Mouse (Mus musculus) liver, embryonic 11.5 days (tissue): ENCODE data around the gene Sypl. TPM values are rescaled to one million over a fixed set of nuclear protein-coding genes. Genes with fewer than 3 reads are reported as not detected.

Experiments used
- ATAC-seq: fragments of 200-750 bp; cut with Nextera tagmentation; replicated peaks from 2 replicates; pipeline ENCODE4 v1.8.0; 2017; ENCODE audit warnings: moderate number of reproducible peaks, mild to moderate bottlenecking, moderate TSS enrichment, moderate library complexity; ENCODE audit not compliant: low FRiP score
- DNase-seq: peaks from one replicate; pipeline ENCODE4 v3.0.0-alpha.2; 2017; ENCODE audit warnings: low spot score
- H3K27ac ChIP-seq: fragments of 300-500 bp; sonication (generic); 2 replicates; pipeline ENCODE4 v1.5.1; 2014; ENCODE audit warnings: mild to moderate bottlenecking, low read depth, low read length, control low read depth
- H3K27me3 ChIP-seq: fragments of 300-500 bp; sonication (generic); replicated peaks from 2 replicates; pipeline ENCODE4 v1.6.1; 2014; ENCODE audit warnings: low read length, mixed read lengths; ENCODE audit not compliant: control insufficient read depth, insufficient read depth
- H3K36me3 ChIP-seq: fragments of 300-500 bp; sonication (generic); 2 replicates; pipeline ENCODE4 v1.6.1; 2014; ENCODE audit warnings: mild to moderate bottlenecking, low read length, moderate library complexity, mixed read lengths; ENCODE audit not compliant: control insufficient read depth, insufficient read depth
- H3K4me1 ChIP-seq: fragments of 300-500 bp; sonication (generic); replicated peaks from 2 replicates; pipeline ENCODE4 v1.6.1; 2014; ENCODE audit warnings: low read length, mixed read lengths; ENCODE audit not compliant: control insufficient read depth, insufficient read depth
- H3K4me2 ChIP-seq: fragments of 300-500 bp; sonication (generic); 2 replicates; pipeline ENCODE4 v1.6.1; 2014; ENCODE audit warnings: mild to moderate bottlenecking, control low read depth, moderate library complexity
- H3K4me3 ChIP-seq: fragments of 300-500 bp; sonication (generic); 2 replicates; pipeline ENCODE4 v1.5.1; 2014; ENCODE audit warnings: low read depth, low read length, control low read depth
- H3K9ac ChIP-seq: fragments of 300-500 bp; sonication (generic); 2 replicates; pipeline ENCODE4 v1.6.1; 2014; ENCODE audit warnings: low read depth, low read length, control low read depth
- H3K9me3 ChIP-seq: fragments of 300-500 bp; sonication (generic); 2 replicates; pipeline ENCODE4 v1.6.1; 2016; ENCODE audit warnings: low read length, inconsistent platforms, mixed read lengths; ENCODE audit not compliant: control insufficient read depth
- WGBS: fragments of 180-500 bp; shearing (Covaris S2); extraction: QIAGEN DNeasy Blood & Tissue Kit; methylation state at CpG from one replicate; pipeline ENCODE4 v1.1.7; 2014; 5-methylcytosine and 5-hydroxymethylcytosine counted together
- polyA plus RNA-seq: library from polyadenylated mRNA; unstranded; fragments of >200 nt; fragmentation: Nextera tagmentation; extraction: Ambion mirVana; gene quantifications from 2 replicates; pipeline ENCODE4 v1.2.1, GENCODE M21; 2014

Sypl gene
- polyA plus RNA-seq, 1 experiment from 2014 or later: 72.6 TPM

GRCm38 (mm10) chr12:33005858-33006257 is 52.2 kb downstream of the Sypl start:
- Histone ChIP-seq H3K9ac (no peak overlapping the region), H3K4me3 (no peak overlapping the region), H3K9me3 (no peaks in the 10 kb centered on the region), H3K27ac (no peak overlapping the region), H3K4me2 (no peak overlapping the region), H3K36me3 (no peaks in the 10 kb centered on the region), H3K4me1 (no peaks in the 10 kb centered on the region; the same call in 1 of the 2 replicates), H3K27me3 (no peaks in the 10 kb centered on the region)
- no peak for DNase-seq
- WGBS: 72% methylated on average over 5 of the region's 5 CpGs
- no peak for ATAC-seq

GRCm38 (mm10) chr12:33007176-33007575 is 53.5 kb downstream of the Sypl start:
- DNase-seq (no peak), ATAC-seq (no peak)
- H3K4me3 ChIP-seq: no peak overlapping the region
- H3K4me1 ChIP-seq: no peaks in the 10 kb centered on the region; the same call in 1 of the 2 replicates
- WGBS: 84% methylated on average over 2 of the region's 2 CpGs
- no peaks in the 10 kb centered on the region for H3K36me3 ChIP-seq
- no peak overlapping the region for H3K4me2 ChIP-seq
- H3K9ac ChIP-seq: no peak overlapping the region
- no peak overlapping the region for H3K27ac ChIP-seq
- H3K9me3 ChIP-seq: no peaks in the 10 kb centered on the region
- no peaks in the 10 kb centered on the region for H3K27me3 ChIP-seq

- Histone ChIP-seq H3K9ac (no peak overlapping the region), H3K9me3 (no peaks in the 10 kb centered on the region), H3K27me3 (no peaks in the 10 kb centered on the region), H3K4me2 (no peak overlapping the region), H3K4me3 (no peak overlapping the region), H3K4me1 (no peaks in the 10 kb centered on the region; the same call in 1 of the 2 replicates), H3K36me3 (no peaks in the 10 kb centered on the region), H3K27ac (no peak overlapping the region)
- no peak for ATAC-seq
- DNase-seq: no peak
- WGBS: 50% methylated on average over 7 of the region's 7 CpGs
Observed at GRCm38 (mm10) chr12:33008305-33009110, 54.8 kb downstream of the Sypl start.

- no peak for ATAC-seq
- no peak for DNase-seq
- 84% methylated on average over 6 of the region's 6 CpGs for WGBS
- Histone ChIP-seq H3K36me3 (no peaks in the 10 kb centered on the region), H3K4me2 (no peak overlapping the region), H3K4me1 (no peaks in the 10 kb centered on the region; the same call in 1 of the 2 replicates), H3K9me3 (no peaks in the 10 kb centered on the region), H3K4me3 (no peak overlapping the region), H3K27me3 (no peaks in the 10 kb centered on the region), H3K9ac (no peak overlapping the region), H3K27ac (no peak overlapping the region)
Observed at GRCm38 (mm10) chr12:33009206-33009966, 55.7 kb downstream of the Sypl start.

- H3K27ac ChIP-seq: no peak overlapping the region
- no peaks in the 10 kb centered on the region for H3K27me3 ChIP-seq
- no peaks in the 10 kb centered on the region for H3K36me3 ChIP-seq
- ATAC-seq (no peak; the same call in 1 of the 2 replicates), DNase-seq (no peak)
- WGBS: 19% methylated on average over 3 of the region's 3 CpGs
- H3K4me1 ChIP-seq: no peaks in the 10 kb centered on the region; the same call in 1 of the 2 replicates
- no peak overlapping the region for H3K4me2 ChIP-seq
- no peak overlapping the region for H3K4me3 ChIP-seq
- H3K9ac ChIP-seq: no peak overlapping the region
- H3K9me3 ChIP-seq: no peaks in the 10 kb centered on the region
Observed at GRCm38 (mm10) chr12:33010026-33010425, 56.3 kb downstream of the Sypl start.

GRCm38 (mm10) chr12:33014050-33014796 is 60.5 kb downstream of the Sypl start:
- no peak overlapping the region for H3K27ac ChIP-seq
- no peak overlapping the region for H3K4me3 ChIP-seq
- H3K4me1 ChIP-seq: no peaks in the 10 kb centered on the region
- ATAC-seq (no peak), DNase-seq (no peak)
- H3K9me3 ChIP-seq: no peaks in the 10 kb centered on the region
- H3K9ac ChIP-seq: no peak overlapping the region
- WGBS: 54% methylated on average over 7 of the region's 7 CpGs
- H3K27me3 ChIP-seq: no peaks in the 10 kb centered on the region
- H3K36me3 ChIP-seq: no peaks in the 10 kb centered on the region
- H3K4me2 ChIP-seq: no peak overlapping the region

GRCm38 (mm10) chr12:33015103-33015502 is 61.4 kb downstream of the Sypl start:
- ATAC-seq (no peak), DNase-seq (no peak)
- Histone ChIP-seq H3K9me3 (no peaks in the 10 kb centered on the region), H3K4me2 (no peak overlapping the region), H3K4me1 (no peaks in the 10 kb centered on the region), H3K36me3 (no peaks in the 10 kb centered on the region), H3K9ac (no peak overlapping the region), H3K27me3 (no peaks in the 10 kb centered on the region), H3K27ac (no peak overlapping the region), H3K4me3 (no peak overlapping the region)
- WGBS: 55% methylated on average over 1 of the region's 1 CpGs

- Histone ChIP-seq H3K4me3 (no peak overlapping the region), H3K9ac (no peak overlapping the region), H3K27ac (no peak overlapping the region), H3K4me1 (no peaks in the 10 kb centered on the region), H3K36me3 (no peaks in the 10 kb centered on the region), H3K27me3 (no peaks in the 10 kb centered on the region), H3K4me2 (no peak overlapping the region), H3K9me3 (no peaks in the 10 kb centered on the region)
- DNase-seq (no peak), ATAC-seq (no peak)
- WGBS: 52% methylated on average over 7 of the region's 7 CpGs
Observed at GRCm38 (mm10) chr12:33016824-33017705, 63.4 kb downstream of the Sypl start.
